Mouse (Mus musculus) large intestine, adult 2 months (tissue): Measurements from ENCODE around the gene Stk11. TPM values are rescaled to one million over a fixed set of nuclear protein-coding genes. Genes with fewer than 3 reads are reported as not detected.
"Not testable (repeated sequence)": the region's sequence is repeated elsewhere in the genome, so short reads cannot be mapped to it uniquely, and the experiment has no call there.

ENCODE experiments used
- DNase-seq: peaks from one replicate; pipeline ENCODE4 v3.0.0-alpha.2; 2012; ENCODE audit warnings: low read depth, low spot score
- WGBS: fragments of 180-500 bp; shearing (Covaris S2); methylation state at CpG from one replicate; pipeline ENCODE4 v1.1.7; 2018; 5-methylcytosine and 5-hydroxymethylcytosine counted together
- polyA plus RNA-seq: library from polyadenylated mRNA; depleted of rRNA; stranded (reverse); fragments of >200 nt; gene quantifications from 2 replicates; pipeline ENCODE4 v1.2.3, GENCODE M21; 2012

Stk11 gene
- polyA plus RNA-seq, 1 experiment: 112 TPM

- no peak for DNase-seq
- WGBS: 8% methylated on average over 44 of the region's 44 CpGs
These were observed 48.8 kb downstream of the Stk11 start for GRCm38 (mm10) chr10:80164161-80164997.

GRCm38 (mm10) chr10:80164998-80165344 lies 49.4 kb downstream of the Stk11 start:
- WGBS: 0% methylated on average over 17 of the region's 17 CpGs
- no peak for DNase-seq

- 27% methylated on average over 20 of the region's 20 CpGs for WGBS
- no peak for DNase-seq
These were observed 50.0 kb downstream of the Stk11 start, which contains the start of gene Cirbp for GRCm38 (mm10) chr10:80165392-80166128. TSS of gene Cirbp (plus strand) at chr10:80165985.

GRCm38 (mm10) chr10:80166136-80166535 lies 50.5 kb downstream of the Stk11 start:
- DNase-seq: not testable (repeated sequence)
- WGBS: 88% methylated on average over 4 of the region's 4 CpGs

- DNase-seq: no peak
- WGBS: under 1% methylated on average over 55 of the region's 55 CpGs
These were observed 51.9 kb downstream of the Stk11 start for GRCm38 (mm10) chr10:80167460-80168037.

GRCm38 (mm10) chr10:80168038-80168661 lies 52.5 kb downstream of the Stk11 start:
- no peak for DNase-seq

GRCm38 (mm10) chr10:80169070-80169469 lies 53.5 kb downstream of the Stk11 start:
- WGBS: 47% methylated on average over 1 of the region's 1 CpGs
- DNase-seq: no peak

More at GRCm38 (mm10) chr10:80168038-80168661, 52.5 kb downstream of the Stk11 start:
- under 1% methylated on average over 48 of the region's 48 CpGs for WGBS

- no peak for DNase-seq
- 86% methylated on average over 7 of the region's 7 CpGs for WGBS
These were observed 54.0 kb downstream of the Stk11 start for GRCm38 (mm10) chr10:80169651-80170050.

- WGBS: 93% methylated on average over 16 of the region's 16 CpGs
- DNase-seq: no peak
These were observed 54.4 kb downstream of the Stk11 start for GRCm38 (mm10) chr10:80170052-80170451.

- WGBS: 92% methylated on average over 19 of the region's 19 CpGs
- DNase-seq: no peak
These were observed 55.0 kb downstream of the Stk11 start for GRCm38 (mm10) chr10:80170601-80171021.

- no peak for DNase-seq
- WGBS: 80% methylated on average over 15 of the region's 15 CpGs
These were observed 55.6 kb downstream of the Stk11 start for GRCm38 (mm10) chr10:80171252-80171651.

- DNase-seq: no peak
- 86% methylated on average over 45 of the region's 45 CpGs for WGBS
These were observed 56.3 kb downstream of the Stk11 start for GRCm38 (mm10) chr10:80171760-80172526.

- no peak for DNase-seq
- 5% methylated on average over 35 of the region's 35 CpGs for WGBS
These were observed 57.1 kb downstream of the Stk11 start, which contains the start of gene 1600002K03Rik for GRCm38 (mm10) chr10:80172527-80173292. TSS of gene 1600002K03Rik (plus strand) at chr10:80172944.

- WGBS: 3% methylated on average over 11 of the region's 11 CpGs
These were observed 57.8 kb downstream of the Stk11 start for GRCm38 (mm10) chr10:80173358-80173757.

GRCm38 (mm10) chr10:80173955-80174640 lies 58.5 kb downstream of the Stk11 start:
- whole genome bisulfite sequencing: 82% methylated on average over 10 of the region's 10 CpGs
- no peak for DNase-seq

More at GRCm38 (mm10) chr10:80173358-80173757, 57.8 kb downstream of the Stk11 start:
- DNase-seq: no peak

- 60% methylated on average over 2 of the region's 2 CpGs for WGBS
- no peak for DNase-seq
These were observed 59.1 kb downstream of the Stk11 start for GRCm38 (mm10) chr10:80174705-80175104.

GRCm38 (mm10) chr10:80175536-80176269 lies 60.1 kb downstream of the Stk11 start:
- no peak for DNase-seq
- 55% methylated on average over 4 of the region's 4 CpGs for WGBS
